Mouse (Mus musculus) hindbrain, embryonic 14.5 days (tissue): ENCODE measurements around the gene Tmem143. TPM values are rescaled to one million over a fixed set of nuclear protein-coding genes. Genes with fewer than 3 reads are reported as not detected.

Source experiments
- polyA plus RNA-seq: library from polyadenylated mRNA; unstranded; fragments of >200 nt; fragmentation: Nextera tagmentation; extraction: Ambion mirVana; gene quantifications from 2 replicates; pipeline ENCODE4 v1.2.1, GENCODE M21; 2014

Tmem143 gene
- polyA plus RNA-seq, 1 experiment from 2014 or later = 5.6 TPM

Other genes starting within 250 kb of the Tmem143 start
- gene Fut2, start 230.5 kb upstream of the Tmem143 start, polyA plus RNA-seq = 0.07 and 0.11 TPM in 2 replicates
- gene Ntn5, start 212.9 kb upstream of the Tmem143 start, polyA plus RNA-seq = 1.0 and 1.3 TPM in 2 replicates
- 0.22 and 0.40 TPM in 2 replicates for gene Sec1, start 202.5 kb upstream of the Tmem143 start, polyA plus RNA-seq
- 28.2 and 29.0 TPM in 2 replicates for gene Car11, start 197.1 kb upstream of the Tmem143 start, polyA plus RNA-seq
- gene Dbp, start 191.9 kb upstream of the Tmem143 start, polyA plus RNA-seq = 3.5 and 3.9 TPM in 2 replicates
- 578 and 674 TPM in 2 replicates for gene Rpl18, start 181.5 kb upstream of the Tmem143 start, polyA plus RNA-seq
- gene Sphk2, start 178.9 kb upstream of the Tmem143 start, polyA plus RNA-seq = 16.7 and 20.0 TPM in 2 replicates
- gene Fam83e, start 175.7 kb upstream of the Tmem143 start, polyA plus RNA-seq = 0.17 TPM in 1 of 2 replicates, not detected in the other
- gene Spaca4, start 171.1 kb upstream of the Tmem143 start, polyA plus RNA-seq = not detected in 2 replicates
- 20.9 and 23.6 TPM in 2 replicates for gene Lmtk3, start 113.2 kb upstream of the Tmem143 start, polyA plus RNA-seq
- 5.2 and 7.3 TPM in 2 replicates for gene Sult2b1, start 112.3 kb upstream of the Tmem143 start, polyA plus RNA-seq
- gene Cyth2, start 82.4 kb upstream of the Tmem143 start, polyA plus RNA-seq = 237 and 242 TPM in 2 replicates
- 1.3 TPM in 2 replicates for gene Kcnj14, start 72.2 kb upstream of the Tmem143 start, polyA plus RNA-seq
- gene Grwd1, start 66.0 kb upstream of the Tmem143 start, polyA plus RNA-seq = 37.6 and 42.6 TPM in 2 replicates
- gene Kdelr1, start 24.2 kb upstream of the Tmem143 start, polyA plus RNA-seq = 90.3 and 96.6 TPM in 2 replicates
- 4.3 and 4.4 TPM in 2 replicates for gene Grin2d, start 18.6 kb upstream of the Tmem143 start, polyA plus RNA-seq
- gene Syngr4, start 227 bp upstream of the Tmem143 start, polyA plus RNA-seq = 0.39 and 0.40 TPM in 2 replicates
- 34.1 and 38.8 TPM in 2 replicates for gene Emp3, start 24.5 kb downstream of the Tmem143 start, polyA plus RNA-seq
- gene Ccdc114, start 27.1 kb downstream of the Tmem143 start, polyA plus RNA-seq = 6.1 and 6.5 TPM in 2 replicates
- 0.33 and 0.43 TPM in 2 replicates for gene Abcc6, start 133.4 kb downstream of the Tmem143 start, polyA plus RNA-seq
- gene Nomo1, start 136.8 kb downstream of the Tmem143 start, polyA plus RNA-seq = 28.2 and 29.3 TPM in 2 replicates
- 1.2 and 1.5 TPM in 2 replicates for gene Kcnj11, start 203.8 kb downstream of the Tmem143 start, polyA plus RNA-seq